Mouse (Mus musculus): ENCODE data around the gene Alg11. TPM values are rescaled to one million over a fixed set of nuclear protein-coding genes. Genes with fewer than 3 reads are reported as not detected.

Gene Alg11
- polyA plus RNA-seq, 1 experiment, result 3.5 TPM

DNA sequence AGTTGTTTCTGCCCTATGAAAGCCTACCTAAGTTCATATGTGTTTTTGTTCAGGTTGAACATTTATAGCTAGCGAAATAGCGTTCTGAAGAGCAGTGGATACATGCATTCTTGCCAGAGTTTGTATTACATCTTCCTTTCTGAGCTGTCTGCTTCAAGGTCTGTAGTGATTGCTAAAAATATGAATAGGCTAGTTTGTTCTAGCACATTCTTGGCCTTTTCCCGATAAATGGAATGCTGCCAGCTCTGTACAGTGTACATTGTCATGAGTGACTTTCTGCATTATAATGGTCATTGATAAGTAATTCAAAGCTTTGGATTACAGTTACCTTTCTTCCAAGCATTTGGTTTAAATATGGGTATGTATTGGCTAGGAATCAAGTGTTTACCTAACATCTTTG, 605 bp downstream of the Alg11 start:
- Histone ChIP-seq H3ac (ENCODE audit: control insufficient read depth, insufficient read length) (peak overlapping the region; percentile 68), H3K36me3 (ENCODE audit: control insufficient read depth, insufficient read depth) (peaks cover 26% of the 10 kb centered on the region), H3K4me2 (ENCODE audit: low read depth) (peak overlapping the region; percentile 78), H3K79me2 (ENCODE audit: control insufficient read depth, insufficient read depth) (peaks cover 22% of the 10 kb centered on the region), H3K4me3 (peak overlapping the region; percentile 59), H3K27me3 (ENCODE audit: control insufficient read depth, insufficient read depth, insufficient read length) (peaks cover 20% of the 10 kb centered on the region)
- TF ChIP-seq SRF (IDR thresholded peaks at IDR 0.05; ENCODE audit: control insufficient read depth, insufficient read length, low read depth) (no peak), POLR2A (IDR thresholded peaks at IDR 0.05; ENCODE audit: insufficient read length, low read depth) (no peak), MYOD1 (IDR thresholded peaks at IDR 0.05; ENCODE audit: control insufficient read depth in 1 of 3, insufficient read length in 2 of 3, low read depth in 2 of 3) (no peak), CEBPB (IDR thresholded peaks at IDR 0.05; ENCODE audit: insufficient read depth, poor library complexity, severe bottlenecking) (no peak), MYOG (IDR thresholded peaks at IDR 0.05; ENCODE audit: control insufficient read depth in 1 of 3, insufficient read depth in 1 of 3, insufficient read length in 2 of 3, low read depth in 2 of 3) (no peak), USF1 (IDR thresholded peaks at IDR 0.05; ENCODE audit: low read depth) (no peak), POLR2AphosphoS2 (IDR thresholded peaks at IDR 0.05; ENCODE audit: insufficient read length, low read depth) (no peak), MAX (IDR thresholded peaks at IDR 0.05; ENCODE audit: low read depth) (no peak), TCF12 (IDR thresholded peaks at IDR 0.05; ENCODE audit: insufficient read depth, poor library complexity, severe bottlenecking) (no peak), REST (IDR thresholded peaks at IDR 0.05; ENCODE audit: insufficient read depth, insufficient read length) (no peak), E2F4 (IDR thresholded peaks at IDR 0.05; ENCODE audit: insufficient read depth) (no peak), TCF3 (IDR thresholded peaks at IDR 0.05; ENCODE audit: insufficient read length, low read depth) (no peak)

DNA sequence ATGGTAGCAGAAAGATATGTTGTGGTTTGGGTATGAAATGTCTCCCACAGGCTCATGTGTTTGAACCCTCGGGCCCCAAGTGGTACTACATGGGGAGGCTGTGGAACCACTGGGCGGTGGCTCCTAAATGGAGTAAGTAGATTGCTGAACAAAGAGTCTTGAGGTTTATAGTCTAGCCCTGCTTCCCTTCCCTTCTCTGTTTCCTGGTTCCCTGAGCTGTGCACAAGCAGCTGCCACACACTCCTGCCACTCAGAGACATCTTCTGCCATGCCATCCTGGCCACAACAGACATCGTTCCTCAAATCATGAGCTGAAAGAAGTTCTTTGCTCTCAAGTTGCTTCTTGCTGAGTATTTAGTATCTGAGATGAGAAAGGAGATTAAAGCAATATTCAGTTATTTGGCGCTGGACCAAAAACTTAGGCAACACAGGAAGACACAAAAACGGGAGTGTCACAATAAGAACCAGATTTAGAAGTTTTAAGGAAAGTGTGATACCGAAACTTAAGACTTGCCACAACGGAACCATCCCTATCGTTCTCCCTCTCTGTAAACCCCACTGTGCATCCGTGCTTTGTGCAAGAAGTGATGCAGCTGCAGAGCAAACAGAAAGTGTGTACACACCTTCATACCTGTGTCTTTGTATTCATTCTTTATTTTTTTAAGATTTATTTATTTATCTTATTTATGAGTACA, 18.9 kb downstream of the Alg11 start:
- Histone ChIP-seq H3K27me3 (ENCODE audit: control insufficient read depth, insufficient read depth, insufficient read length) (no peaks in the 10 kb centered on the region), H3K79me2 (ENCODE audit: control insufficient read depth, insufficient read depth) (no peaks in the 10 kb centered on the region), H3ac (ENCODE audit: control insufficient read depth, insufficient read length) (no peak overlapping the region), H3K4me3 (no peak overlapping the region), H3K36me3 (ENCODE audit: control insufficient read depth, insufficient read depth) (no peaks in the 10 kb centered on the region), H3K4me2 (ENCODE audit: low read depth) (no peak overlapping the region)
- TF ChIP-seq SRF (IDR thresholded peaks at IDR 0.05; ENCODE audit: control insufficient read depth, insufficient read length, low read depth), result no peak
- TF ChIP-seq MYOD1 (IDR thresholded peaks at IDR 0.05; ENCODE audit: control insufficient read depth in 1 of 3, insufficient read length in 2 of 3, low read depth in 2 of 3), result no peak
- no peak for TF ChIP-seq TCF3 (IDR thresholded peaks at IDR 0.05; ENCODE audit: insufficient read length, low read depth)
- TF ChIP-seq USF1 (IDR thresholded peaks at IDR 0.05; ENCODE audit: low read depth), result no peak
- TF ChIP-seq MYOG (IDR thresholded peaks at IDR 0.05; ENCODE audit: control insufficient read depth in 1 of 3, insufficient read depth in 1 of 3, insufficient read length in 2 of 3, low read depth in 2 of 3), result no peak
- no peak for TF ChIP-seq MAX (IDR thresholded peaks at IDR 0.05; ENCODE audit: low read depth)
- TF ChIP-seq POLR2A (IDR thresholded peaks at IDR 0.05; ENCODE audit: insufficient read length, low read depth), result no peak
- no peak for TF ChIP-seq E2F4 (IDR thresholded peaks at IDR 0.05; ENCODE audit: insufficient read depth)
- TF ChIP-seq CEBPB (IDR thresholded peaks at IDR 0.05; ENCODE audit: insufficient read depth, poor library complexity, severe bottlenecking), result no peak
- no peak for TF ChIP-seq REST (IDR thresholded peaks at IDR 0.05; ENCODE audit: insufficient read depth, insufficient read length)
- TF ChIP-seq TCF12 (IDR thresholded peaks at IDR 0.05; ENCODE audit: insufficient read depth, poor library complexity, severe bottlenecking), result no peak
- TF ChIP-seq POLR2AphosphoS2 (IDR thresholded peaks at IDR 0.05; ENCODE audit: insufficient read length, low read depth), result no peak

DNA sequence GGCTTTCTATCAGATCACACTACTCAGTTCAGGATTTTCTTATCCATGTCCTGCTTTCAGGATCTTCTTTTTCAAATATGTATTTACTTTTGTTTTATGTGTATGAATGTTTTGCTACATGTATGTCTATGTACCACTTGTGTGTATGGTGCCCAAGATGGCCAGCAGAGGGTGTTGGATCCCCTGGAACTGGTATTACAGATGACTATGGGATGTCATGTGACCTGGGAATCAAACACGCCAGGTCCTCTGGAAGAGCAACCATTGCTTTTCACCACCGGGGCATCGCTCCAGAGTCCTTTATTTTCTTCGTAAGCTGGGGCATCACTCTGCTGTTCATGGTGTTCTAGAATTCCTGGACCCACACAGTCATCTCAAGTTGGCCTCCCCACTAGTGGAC, 28.7 kb downstream of the Alg11 start:
- TF ChIP-seq TCF12 (IDR thresholded peaks at IDR 0.05; ENCODE audit: insufficient read depth, poor library complexity, severe bottlenecking) (no peak), CEBPB (IDR thresholded peaks at IDR 0.05; ENCODE audit: insufficient read depth, poor library complexity, severe bottlenecking) (no peak), USF1 (IDR thresholded peaks at IDR 0.05; ENCODE audit: low read depth) (no peak), REST (IDR thresholded peaks at IDR 0.05; ENCODE audit: insufficient read depth, insufficient read length) (no peak), SRF (IDR thresholded peaks at IDR 0.05; ENCODE audit: control insufficient read depth, insufficient read length, low read depth) (no peak), E2F4 (IDR thresholded peaks at IDR 0.05; ENCODE audit: insufficient read depth) (no peak), POLR2A (IDR thresholded peaks at IDR 0.05; ENCODE audit: insufficient read length, low read depth) (no peak)
- Histone ChIP-seq H3K4me3 (no peak overlapping the region), H3K27me3 (ENCODE audit: control insufficient read depth, insufficient read depth, insufficient read length) (no peaks in the 10 kb centered on the region), H3ac (ENCODE audit: control insufficient read depth, insufficient read length) (no peak overlapping the region), H3K79me2 (ENCODE audit: control insufficient read depth, insufficient read depth) (no peaks in the 10 kb centered on the region), H3K4me2 (ENCODE audit: low read depth) (no peak overlapping the region), H3K36me3 (ENCODE audit: control insufficient read depth, insufficient read depth) (no peaks in the 10 kb centered on the region)

DNA sequence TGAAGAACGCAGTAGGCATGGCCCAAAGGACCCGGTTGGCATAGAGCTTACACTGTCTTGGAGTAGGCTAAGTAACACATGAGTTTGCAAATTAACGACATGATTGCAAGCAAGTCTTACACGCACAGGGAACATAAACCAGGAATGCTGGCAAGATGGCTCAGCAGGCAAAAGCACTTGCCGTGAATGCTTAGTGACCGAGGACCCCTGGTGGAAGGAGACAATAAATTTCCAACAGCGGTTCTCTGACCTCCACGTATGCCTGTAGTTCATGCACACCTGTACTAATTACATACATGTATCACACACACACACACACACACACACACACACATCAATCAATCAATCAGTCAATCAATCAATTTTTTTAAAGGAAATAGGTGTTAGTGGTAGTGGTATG, 31.0 kb downstream of the Alg11 start:
- H3K79me2 ChIP-seq (ENCODE audit: control insufficient read depth, insufficient read depth), result no peaks in the 10 kb centered on the region
- H3K36me3 ChIP-seq (ENCODE audit: control insufficient read depth, insufficient read depth), result no peaks in the 10 kb centered on the region
- H3K27me3 ChIP-seq (ENCODE audit: control insufficient read depth, insufficient read depth, insufficient read length), result no peaks in the 10 kb centered on the region
- no peak overlapping the region for H3ac ChIP-seq (ENCODE audit: control insufficient read depth, insufficient read length)
- TF ChIP-seq MYOD1 (IDR thresholded peaks at IDR 0.05; ENCODE audit: control insufficient read depth in 1 of 3, insufficient read length in 2 of 3, low read depth in 2 of 3) (no peak), E2F4 (IDR thresholded peaks at IDR 0.05; ENCODE audit: insufficient read depth) (no peak), POLR2AphosphoS2 (IDR thresholded peaks at IDR 0.05; ENCODE audit: insufficient read length, low read depth) (no peak), CEBPB (IDR thresholded peaks at IDR 0.05; ENCODE audit: insufficient read depth, poor library complexity, severe bottlenecking) (no peak), USF1 (IDR thresholded peaks at IDR 0.05; ENCODE audit: low read depth) (no peak), MYOG (IDR thresholded peaks at IDR 0.05; ENCODE audit: control insufficient read depth in 1 of 3, insufficient read depth in 1 of 3, insufficient read length in 2 of 3, low read depth in 2 of 3) (no peak), MAX (IDR thresholded peaks at IDR 0.05; ENCODE audit: low read depth) (no peak), TCF3 (IDR thresholded peaks at IDR 0.05; ENCODE audit: insufficient read length, low read depth) (no peak), TCF12 (IDR thresholded peaks at IDR 0.05; ENCODE audit: insufficient read depth, poor library complexity, severe bottlenecking) (no peak), POLR2A (IDR thresholded peaks at IDR 0.05; ENCODE audit: insufficient read length, low read depth) (no peak), SRF (IDR thresholded peaks at IDR 0.05; ENCODE audit: control insufficient read depth, insufficient read length, low read depth) (no peak), REST (IDR thresholded peaks at IDR 0.05; ENCODE audit: insufficient read depth, insufficient read length) (no peak)
- H3K4me2 ChIP-seq (ENCODE audit: low read depth), result no peak overlapping the region
- H3K4me3 ChIP-seq, result no peak overlapping the region

Measured in myocyte (in vitro differentiated cells).